Mouse (Mus musculus) embryonic fibroblast, embryonic 13.5 days (primary cell): Measurements from ENCODE around the gene Fancg.

Experiments used
- CTCF ChIP-seq: IDR thresholded peaks from 2 replicates; pipeline ENCODE4 v1.5.1; 2011; ENCODE audit warnings: mild to moderate bottlenecking, control low read depth, low read length, moderate library complexity, borderline replicate concordance; ENCODE audit not compliant: insufficient read depth
- POLR2A ChIP-seq: IDR thresholded peaks from 2 replicates; pipeline ENCODE4 v1.6.1; 2011; ENCODE audit warnings: low read depth, mild to moderate bottlenecking, control low read depth, low read length, moderate library complexity

DNA sequence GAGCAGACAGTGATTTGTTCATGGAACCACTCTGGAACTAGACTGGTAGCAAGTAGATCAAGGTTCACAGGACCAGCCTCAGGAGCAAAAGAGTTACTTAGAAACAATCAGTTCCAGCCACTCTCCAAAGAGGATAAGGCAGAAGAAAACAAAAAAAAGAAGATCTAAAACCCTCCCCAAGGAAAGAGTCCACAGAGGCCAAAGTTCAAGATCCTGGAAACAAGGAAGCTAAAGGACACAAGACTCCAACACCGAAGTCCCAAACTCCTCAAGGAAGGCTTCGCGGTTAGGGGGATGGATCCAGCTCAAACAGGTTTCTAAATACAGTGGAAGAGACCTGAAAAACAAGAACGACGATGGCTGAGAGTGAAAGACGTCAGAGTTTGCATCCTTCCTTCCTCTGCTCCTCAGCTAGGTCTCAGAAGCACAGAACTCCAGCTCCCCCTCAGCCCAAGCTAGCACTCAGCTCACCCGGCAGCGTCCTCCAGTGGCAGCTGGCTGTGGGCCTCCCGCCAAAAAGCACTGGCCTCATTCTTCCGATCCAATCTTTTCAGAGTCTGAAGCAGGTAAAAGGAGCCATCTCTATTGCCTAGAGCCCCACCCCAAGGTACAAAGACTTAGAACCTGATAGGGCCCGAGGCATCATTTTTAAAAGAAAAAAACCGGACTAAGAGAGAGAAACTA, 7.4 kb downstream of the Fancg start:
- TF ChIP-seq CTCF (no peak), POLR2A (no peak)
